Mouse (Mus musculus): ENCODE results near the gene Eif5b. TPM values are rescaled to one million over a fixed set of nuclear protein-coding genes. Genes with fewer than 3 reads are reported as not detected.
A peak's percentile ranks its signal among the peaks of the same experiment; 100 is the strongest.
"Not testable (repeated sequence)": the region's sequence is repeated elsewhere in the genome, so short reads cannot be mapped to it uniquely, and the experiment has no call there.

Eif5b gene
- polyA plus RNA-seq, 1 experiment from 2014 or later: 16.0 TPM

GRCm38 (mm10) chr1:38048121-38048520 lies 50.3 kb downstream of the Eif5b start:
- ATAC-seq (no peak), DNase-seq (ENCODE audit: low spot score) (no peak)
- no peak overlapping the region for H3K4me2 ChIP-seq (replicated peaks; ENCODE audit: low read depth, low read length)
- 90% methylated on average over 3 of the region's 3 CpGs for WGBS
- H3K9ac ChIP-seq (replicated peaks; ENCODE audit: low read depth): no peak overlapping the region
- H3K4me3 ChIP-seq (ENCODE audit: low read depth, low read length): no peak overlapping the region
- no peaks in the 10 kb centered on the region for H3K4me1 ChIP-seq (ENCODE audit: insufficient read depth, low read depth, low read length)
- no peaks in the 10 kb centered on the region for H3K27me3 ChIP-seq (replicated peaks; ENCODE audit: insufficient read depth, low read length)
- H3K36me3 ChIP-seq (ENCODE audit: insufficient read depth, low read length): peaks cover 48% of the 10 kb centered on the region; the same call in 1 of the 2 replicates
- no peak overlapping the region for H3K27ac ChIP-seq (ENCODE audit: low read length)
- H3K9me3 ChIP-seq (ENCODE audit: low read length): no peaks in the 10 kb centered on the region
- TF ChIP-seq EP300 (IDR thresholded peaks at IDR 0.05): no peak

- H3K9ac ChIP-seq (replicated peaks; ENCODE audit: low read depth): no peak overlapping the region
- no peak overlapping the region for H3K4me2 ChIP-seq (replicated peaks; ENCODE audit: low read depth, low read length)
- no peaks in the 10 kb centered on the region for H3K9me3 ChIP-seq (ENCODE audit: low read length)
- H3K27ac ChIP-seq (ENCODE audit: low read length): no peak overlapping the region
- no peak overlapping the region for H3K4me3 ChIP-seq (ENCODE audit: low read depth, low read length)
- peaks cover 60% of the 10 kb centered on the region for H3K36me3 ChIP-seq (ENCODE audit: insufficient read depth, low read length)
- H3K27me3 ChIP-seq (replicated peaks; ENCODE audit: insufficient read depth, low read length): no peaks in the 10 kb centered on the region
- 37% methylated on average over 4 of the region's 4 CpGs for WGBS
- peak; percentile 20 for DNase-seq (ENCODE audit: low spot score)
- peak; percentile 46 for ATAC-seq
- H3K4me1 ChIP-seq (ENCODE audit: insufficient read depth, low read depth, low read length): no peaks in the 10 kb centered on the region
- TF ChIP-seq CTCF (IDR thresholded peaks at IDR 0.05) (no peak), EP300 (IDR thresholded peaks at IDR 0.05) (no peak)
Measured at GRCm38 (mm10) chr1:38049562-38049961, 51.8 kb downstream of the Eif5b start.

- Histone ChIP-seq H3K9ac (replicated peaks; ENCODE audit: low read depth) (no peak overlapping the region), H3K4me2 (replicated peaks; ENCODE audit: low read depth, low read length) (no peak overlapping the region), H3K27ac (ENCODE audit: low read length) (no peak overlapping the region), H3K27me3 (replicated peaks; ENCODE audit: insufficient read depth, low read length) (no peaks in the 10 kb centered on the region), H3K36me3 (ENCODE audit: insufficient read depth, low read length) (peaks cover 40% of the 10 kb centered on the region), H3K9me3 (ENCODE audit: low read length) (no peaks in the 10 kb centered on the region), H3K4me1 (ENCODE audit: insufficient read depth, low read depth, low read length) (no peaks in the 10 kb centered on the region), H3K4me3 (ENCODE audit: low read depth, low read length) (no peak overlapping the region)
- ATAC-seq: no peak
- 85% methylated on average over 5 of the region's 5 CpGs for WGBS
- DNase-seq (ENCODE audit: low spot score): no peak
- TF ChIP-seq CTCF (IDR thresholded peaks at IDR 0.05) (no peak), EP300 (IDR thresholded peaks at IDR 0.05) (no peak)
Measured at GRCm38 (mm10) chr1:38055176-38055575, 57.4 kb downstream of the Eif5b start.

GRCm38 (mm10) chr1:38058417-38058816 lies 60.6 kb downstream of the Eif5b start:
- 70% methylated on average over 6 of the region's 6 CpGs for WGBS
- peaks cover 27% of the 10 kb centered on the region for H3K36me3 ChIP-seq (ENCODE audit: insufficient read depth, low read length)
- no peaks in the 10 kb centered on the region for H3K9me3 ChIP-seq (ENCODE audit: low read length)
- DNase-seq (ENCODE audit: low spot score): no peak
- no peak overlapping the region for H3K9ac ChIP-seq (replicated peaks; ENCODE audit: low read depth)
- H3K4me2 ChIP-seq (replicated peaks; ENCODE audit: low read depth, low read length): no peak overlapping the region
- H3K27ac ChIP-seq (ENCODE audit: low read length): no peak overlapping the region
- ATAC-seq: no peak
- no peaks in the 10 kb centered on the region for H3K4me1 ChIP-seq (ENCODE audit: insufficient read depth, low read depth, low read length)
- TF ChIP-seq CTCF (IDR thresholded peaks at IDR 0.05) (no peak), EP300 (IDR thresholded peaks at IDR 0.05) (no peak)
- no peak overlapping the region for H3K4me3 ChIP-seq (ENCODE audit: low read depth, low read length)
- no peaks in the 10 kb centered on the region for H3K27me3 ChIP-seq (replicated peaks; ENCODE audit: insufficient read depth, low read length)

GRCm38 (mm10) chr1:38062156-38062555 lies 64.3 kb downstream of the Eif5b start:
- not testable (repeated sequence) for H3K36me3 ChIP-seq (ENCODE audit: insufficient read depth, low read length); H3K4me3 ChIP-seq (ENCODE audit: low read depth, low read length); H3K9ac ChIP-seq (replicated peaks; ENCODE audit: low read depth); DNase-seq (ENCODE audit: low spot score); ATAC-seq; H3K27ac ChIP-seq (ENCODE audit: low read length); H3K9me3 ChIP-seq (ENCODE audit: low read length); H3K27me3 ChIP-seq (replicated peaks; ENCODE audit: insufficient read depth, low read length); H3K4me2 ChIP-seq (replicated peaks; ENCODE audit: low read depth, low read length); H3K4me1 ChIP-seq (ENCODE audit: insufficient read depth, low read depth, low read length)
- 90% methylated on average over 2 of the region's 2 CpGs for WGBS

- Histone ChIP-seq H3K4me1 (ENCODE audit: insufficient read depth, low read depth, low read length) (no peaks in the 10 kb centered on the region), H3K27ac (ENCODE audit: low read length) (no peak overlapping the region), H3K9me3 (ENCODE audit: low read length) (no peaks in the 10 kb centered on the region), H3K36me3 (ENCODE audit: insufficient read depth, low read length) (peaks cover 6% of the 10 kb centered on the region), H3K9ac (replicated peaks; ENCODE audit: low read depth) (no peak overlapping the region), H3K4me2 (replicated peaks; ENCODE audit: low read depth, low read length) (no peak overlapping the region), H3K4me3 (ENCODE audit: low read depth, low read length) (no peak overlapping the region), H3K27me3 (replicated peaks; ENCODE audit: insufficient read depth, low read length) (no peaks in the 10 kb centered on the region)
- WGBS: 91% methylated on average over 10 of the region's 10 CpGs
- ATAC-seq: no peak
- TF ChIP-seq CTCF (IDR thresholded peaks at IDR 0.05) (no peak), EP300 (IDR thresholded peaks at IDR 0.05) (no peak)
- DNase-seq (ENCODE audit: low spot score): no peak
Measured at GRCm38 (mm10) chr1:38067276-38067675, 69.5 kb downstream of the Eif5b start.

- no peak for ATAC-seq
Measured at GRCm38 (mm10) chr1:38071326-38071725, 73.5 kb downstream of the Eif5b start.

More at GRCm38 (mm10) chr1:38071326-38071725, 73.5 kb downstream of the Eif5b start:
- Histone ChIP-seq H3K4me3 (ENCODE audit: low read depth, low read length) (no peak overlapping the region), H3K9me3 (ENCODE audit: low read length) (no peaks in the 10 kb centered on the region), H3K4me2 (replicated peaks; ENCODE audit: low read depth, low read length) (no peak overlapping the region), H3K9ac (replicated peaks; ENCODE audit: low read depth) (no peak overlapping the region), H3K36me3 (ENCODE audit: insufficient read depth, low read length) (peaks cover 11% of the 10 kb centered on the region), H3K4me1 (ENCODE audit: insufficient read depth, low read depth, low read length) (no peaks in the 10 kb centered on the region), H3K27ac (ENCODE audit: low read length) (no peak overlapping the region), H3K27me3 (replicated peaks; ENCODE audit: insufficient read depth, low read length) (no peaks in the 10 kb centered on the region)
- DNase-seq (ENCODE audit: low spot score): no peak
- TF ChIP-seq EP300 (IDR thresholded peaks at IDR 0.05) (no peak), CTCF (IDR thresholded peaks at IDR 0.05) (no peak)
- 69% methylated on average over 8 of the region's 8 CpGs for WGBS

Measured in lung, postnatal 0 days (tissue).